Mouse (Mus musculus) spleen, postnatal 10 days (tissue): ENCODE measurements around the gene Serpina1c.
"Not testable (repeated sequence)": the region's sequence is repeated elsewhere in the genome, so short reads cannot be mapped to it uniquely, and the experiment has no call there.

Experiments used
- DNase-seq, 2 experiments: peaks; one replicate each; pipeline ENCODE4 v3.0.0; 2021 to 2022; ENCODE audit warnings: low spot score in 2 of 2

The Serpina1c gene

GRCm38 (mm10) chr12:103904837-103905340 lies at the start of gene Serpina1c:
Gene Serpina1c (minus strand): TSS chr12:103904887.
- not testable (repeated sequence) for DNase-seq

GRCm38 (mm10) chr12:103952972-103953371 lies 48.3 kb upstream of the Serpina1c start:
- DNase-seq: not testable (repeated sequence)

GRCm38 (mm10) chr12:103946243-103946642 lies 41.6 kb upstream of the Serpina1c start:
- no peak for DNase-seq

DNA sequence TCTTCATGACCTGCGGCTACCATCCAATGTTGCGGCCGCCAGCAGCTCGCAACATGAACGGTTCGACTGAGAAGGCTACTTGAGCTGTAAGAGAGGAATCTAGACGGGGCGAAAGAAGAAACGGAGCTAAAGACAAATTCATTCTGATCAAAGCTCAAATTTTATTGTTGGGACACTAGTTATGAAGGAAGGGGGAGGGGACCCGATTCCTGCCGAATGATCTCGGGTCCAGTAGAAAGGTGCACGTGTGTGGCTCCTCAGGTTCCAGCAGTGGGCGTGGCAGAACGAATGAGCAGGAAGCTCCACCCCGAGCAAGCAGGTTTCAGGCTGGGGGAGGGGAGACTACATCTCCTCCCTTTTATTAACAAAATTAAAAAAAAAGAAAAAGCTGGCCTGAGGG lies 4.5 kb upstream of the Serpina1c start:
- DNase-seq: not testable (repeated sequence)

- DNase-seq: not testable (repeated sequence)
These were observed 3.1 kb upstream of the Serpina1c start for GRCm38 (mm10) chr12:103907746-103908145.

DNA sequence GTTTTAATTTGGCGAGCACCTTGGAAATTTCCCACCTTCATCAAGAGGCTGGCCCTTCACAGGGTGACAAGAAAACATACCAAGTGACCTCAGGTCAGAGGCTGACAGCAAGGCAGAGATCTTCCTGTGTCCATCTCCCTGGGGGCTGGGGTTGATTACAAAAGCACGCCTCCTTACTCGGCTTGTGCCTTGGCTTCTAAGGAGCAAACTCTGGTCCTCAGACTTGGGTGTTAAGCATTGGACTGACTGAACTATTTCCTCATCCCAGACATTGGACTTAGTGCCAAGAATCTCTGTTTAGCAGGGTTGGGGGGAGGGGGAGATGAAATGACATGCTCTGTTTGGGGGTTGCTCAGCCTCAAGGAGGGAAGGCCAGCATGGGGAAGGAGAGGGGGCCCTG lies 2.8 kb downstream of the Serpina1c start:
- not testable (repeated sequence) for DNase-seq

DNA sequence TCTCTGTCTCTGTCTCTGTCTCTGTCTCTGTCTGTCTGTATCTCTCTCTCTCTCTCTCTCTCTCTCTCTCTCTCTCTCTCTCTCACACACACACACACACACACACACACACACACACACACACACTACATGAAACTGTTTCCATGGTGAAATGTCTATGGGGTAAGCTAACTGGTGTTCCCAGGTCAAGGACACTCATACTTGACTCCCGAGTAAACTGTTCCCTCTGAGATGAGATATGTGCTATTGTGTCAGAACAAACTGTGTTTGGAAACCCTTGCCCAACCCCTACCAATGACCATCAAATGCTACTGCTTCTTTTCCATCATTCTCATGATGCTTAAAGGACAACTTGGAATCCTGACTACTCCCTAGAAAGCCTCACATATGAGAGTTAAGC lies 37.8 kb downstream of the Serpina1c start:
- DNase-seq: not testable (repeated sequence)

GRCm38 (mm10) chr12:103863101-103863974 lies 41.3 kb downstream of the Serpina1c start, which contains the start of gene Serpina1a:
Gene Serpina1a (minus strand): TSS chr12:103863562.
- not testable (repeated sequence) for DNase-seq

DNA sequence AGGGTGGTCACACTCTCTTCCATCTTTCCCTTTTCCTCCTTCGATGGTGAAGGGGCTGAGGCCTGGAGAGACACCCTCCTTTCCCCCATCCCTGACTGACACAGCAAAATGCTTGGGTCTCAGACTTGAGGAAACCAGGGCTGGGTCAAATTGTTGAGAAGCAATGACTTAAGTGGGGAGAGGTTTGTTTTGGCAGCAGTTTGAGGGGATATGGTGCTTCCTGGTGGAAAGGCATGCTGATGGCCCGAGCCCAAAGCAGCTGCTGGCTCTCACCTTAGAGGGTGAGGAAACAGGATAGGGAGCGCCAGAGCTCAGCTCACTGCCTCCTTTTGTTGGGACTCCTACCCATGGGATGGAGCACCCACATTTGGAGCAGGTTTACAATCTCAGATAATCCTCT lies 43.7 kb downstream of the Serpina1c start:
- DNase-seq: no peak

DNA sequence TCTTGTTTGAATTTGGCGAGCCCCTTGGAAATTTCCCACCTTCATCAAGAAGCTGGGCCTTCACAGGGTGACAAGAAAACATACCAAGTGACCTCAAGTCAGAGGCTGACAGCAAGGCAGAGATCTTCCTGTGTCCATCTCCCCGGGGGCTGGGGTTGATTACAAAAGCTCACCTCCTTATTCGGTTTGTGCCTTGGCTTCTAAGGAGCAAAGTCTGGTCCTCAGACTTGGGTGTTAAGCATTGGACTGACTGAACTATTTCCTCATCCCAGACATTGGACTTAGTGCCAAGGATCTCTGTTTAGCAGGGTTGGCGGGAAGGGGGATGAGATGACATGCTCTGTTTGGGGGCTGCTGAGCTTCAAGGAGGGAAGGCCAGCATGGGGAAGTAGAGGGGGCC lies 44.1 kb downstream of the Serpina1c start:
- not testable (repeated sequence) for DNase-seq

DNA sequence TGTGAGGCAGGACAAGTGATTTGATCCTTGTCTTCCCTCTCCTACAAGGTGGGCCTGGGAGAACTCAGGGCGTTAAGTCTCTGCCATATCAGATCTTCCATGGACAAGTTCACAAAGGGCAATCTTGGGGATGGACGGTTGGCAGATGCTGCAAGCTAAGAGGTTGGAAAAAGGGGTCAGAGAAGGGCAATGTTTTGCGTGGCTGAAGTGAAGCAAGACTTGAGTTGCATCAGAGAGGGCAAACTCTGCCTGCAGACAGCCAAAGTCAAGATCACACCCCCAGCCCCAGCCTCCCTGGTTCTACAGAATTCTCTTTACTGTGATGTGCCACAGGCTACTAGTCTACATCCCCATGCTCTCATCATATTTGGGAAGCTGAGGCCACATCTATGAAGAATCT lies 45.1 kb downstream of the Serpina1c start:
- not testable (repeated sequence) for DNase-seq

DNA sequence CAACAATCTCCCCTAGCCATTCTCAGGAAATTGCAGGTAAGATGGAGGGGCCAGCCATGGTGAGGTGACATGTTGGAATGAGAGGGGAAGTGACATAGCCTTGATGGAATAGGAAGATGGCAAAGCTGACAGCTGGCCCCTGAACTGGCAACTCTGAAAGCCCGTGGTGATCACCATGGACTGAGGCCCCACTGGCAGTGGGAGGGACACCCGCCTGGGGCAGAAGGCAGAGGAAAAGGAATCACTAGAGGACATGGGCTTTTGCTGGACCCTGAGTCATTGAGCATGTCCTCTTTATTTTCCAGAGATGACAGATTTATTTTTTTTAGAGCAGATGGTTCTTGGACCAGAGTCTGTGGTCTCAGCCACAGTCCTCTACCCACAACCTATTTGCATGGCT lies 51.7 kb downstream of the Serpina1c start:
- not testable (repeated sequence) for DNase-seq
